Mouse (Mus musculus) lung, postnatal 0 days (tissue): ENCODE results near the gene Olfr690. TPM values are rescaled to one million over a fixed set of nuclear protein-coding genes. Genes with fewer than 3 reads are reported as not detected.
"Not testable (repeated sequence)": the region's sequence is repeated elsewhere in the genome, so short reads cannot be mapped to it uniquely, and the experiment has no call there.

Source experiments
- ATAC-seq: fragments of 200-750 bp; cut with Nextera tagmentation; 2 replicates; pipeline ENCODE4 v1.8.0; 2017; ENCODE audit warnings: moderate library complexity
- DNase-seq: peaks from one replicate; pipeline ENCODE4 v3.0.0-alpha.2; 2016; ENCODE audit warnings: low spot score
- H3K27ac ChIP-seq: fragments of 300-500 bp; sonication (generic); 2 replicates; pipeline ENCODE4 v1.5.1; 2014; ENCODE audit warnings: antibody characterized with exemption, mild to moderate bottlenecking, low read length, mixed read lengths
- H3K27me3 ChIP-seq: fragments of 300-500 bp; sonication (generic); replicated peaks from 2 replicates; pipeline ENCODE4 v1.6.1; 2014; ENCODE audit warnings: low read length, mixed read lengths; ENCODE audit not compliant: insufficient read depth
- H3K36me3 ChIP-seq: fragments of 300-500 bp; sonication (generic); 2 replicates; pipeline ENCODE4 v1.6.1; 2014; ENCODE audit warnings: low read length, mixed read lengths; ENCODE audit not compliant: insufficient read depth
- H3K4me1 ChIP-seq: fragments of 300-500 bp; sonication (generic); 2 replicates; pipeline ENCODE4 v1.6.1; 2014; ENCODE audit warnings: antibody characterized with exemption, low read depth, low read length, mixed read lengths; ENCODE audit not compliant: insufficient read depth
- H3K4me2 ChIP-seq: fragments of 300-500 bp; sonication (generic); replicated peaks from 2 replicates; pipeline ENCODE4 v1.6.1; 2014; ENCODE audit warnings: low read depth, mild to moderate bottlenecking, low read length, moderate library complexity, mixed read lengths
- H3K4me3 ChIP-seq: fragments of 300-500 bp; sonication (generic); 2 replicates; pipeline ENCODE4 v1.5.1; 2014; ENCODE audit warnings: low read depth, low read length
- H3K9ac ChIP-seq: fragments of 300-500 bp; sonication (generic); replicated peaks from 2 replicates; pipeline ENCODE4 v1.6.1; 2014; ENCODE audit warnings: low read depth, mild to moderate bottlenecking
- H3K9me3 ChIP-seq: fragments of 300-500 bp; sonication (generic); 2 replicates; pipeline ENCODE4 v1.6.1; 2016; ENCODE audit warnings: low read length, mixed read lengths
- CTCF ChIP-seq: IDR thresholded peaks from 2 replicates; pipeline ENCODE4 v1.5.1; 2016; ENCODE audit warnings: antibody characterized with exemption, mild to moderate bottlenecking
- EP300 ChIP-seq: IDR thresholded peaks from 2 replicates; pipeline ENCODE4 v1.6.1; 2016; ENCODE audit warnings: antibody characterized with exemption, mild to moderate bottlenecking, control low read depth
- WGBS: fragments of 180-500 bp; shearing (Covaris S2); extraction: QIAGEN DNeasy Blood & Tissue Kit; methylation state at CpG from one replicate; pipeline ENCODE4 v1.1.7; 2014; 5-methylcytosine and 5-hydroxymethylcytosine counted together
- polyA plus RNA-seq: library from polyadenylated mRNA; unstranded; fragments of >200 nt; fragmentation: Nextera tagmentation; extraction: Ambion mirVana; gene quantifications from 2 replicates; pipeline ENCODE4 v1.2.1, GENCODE M21; 2015

The Olfr690 gene
- polyA plus RNA-seq, 1 experiment from 2014 or later, result not detected

GRCm38 (mm10) chr7:105367930-105368329, 34.0 kb upstream of the Olfr690 start, which contains the start of gene Olfr692:
TSS of gene Olfr692 (plus strand) at chr7:105368230.
- no peak for DNase-seq
- Histone ChIP-seq H3K9me3 (no peaks in the 10 kb centered on the region), H3K27me3 (no peaks in the 10 kb centered on the region), H3K9ac (no peak within 1 kb of the TSS), H3K36me3 (no peaks in the 10 kb centered on the region), H3K27ac (no peak within 1 kb of the TSS), H3K4me3 (no peak within 1 kb of the TSS), H3K4me1 (no peaks in the 10 kb centered on the region), H3K4me2 (no peak within 1 kb of the TSS)
- ATAC-seq, result no peak
- 94% methylated on average over 1 of the region's 1 CpGs for WGBS
- no peak for TF ChIP-seq CTCF

- Histone ChIP-seq H3K4me3 (no peak overlapping the region), H3K36me3 (no peaks in the 10 kb centered on the region), H3K4me2 (no peak overlapping the region), H3K9me3 (no peaks in the 10 kb centered on the region), H3K27me3 (no peaks in the 10 kb centered on the region), H3K4me1 (no peaks in the 10 kb centered on the region), H3K27ac (no peak overlapping the region), H3K9ac (no peak overlapping the region)
- ATAC-seq (no peak), DNase-seq (no peak)
- TF ChIP-seq EP300 (no peak), CTCF (no peak)
- 83% methylated on average over 5 of the region's 5 CpGs for WGBS
Observed at GRCm38 (mm10) chr7:105367268-105367667, 33.4 kb upstream of the Olfr690 start.

- no peaks in the 10 kb centered on the region for H3K27me3 ChIP-seq
- no peaks in the 10 kb centered on the region for H3K4me1 ChIP-seq
- DNase-seq, result no peak
- H3K27ac ChIP-seq, result no peak overlapping the region
- no peak for TF ChIP-seq EP300
- TF ChIP-seq CTCF, result no peak
- no peak overlapping the region for H3K4me3 ChIP-seq
- no peak overlapping the region for H3K9ac ChIP-seq
- no peaks in the 10 kb centered on the region for H3K36me3 ChIP-seq
- no peaks in the 10 kb centered on the region for H3K9me3 ChIP-seq
- WGBS, result 62% methylated on average over 2 of the region's 2 CpGs
- no peak overlapping the region for H3K4me2 ChIP-seq
- ATAC-seq, result no peak
Observed at GRCm38 (mm10) chr7:105361713-105362112, 27.8 kb upstream of the Olfr690 start.

- not testable (repeated sequence) for H3K4me1 ChIP-seq, H3K4me2 ChIP-seq, ATAC-seq, H3K9me3 ChIP-seq, DNase-seq, H3K9ac ChIP-seq, H3K4me3 ChIP-seq, H3K27me3 ChIP-seq, H3K27ac ChIP-seq, H3K36me3 ChIP-seq
- 93% methylated on average over 1 of the region's 2 CpGs for WGBS
Observed at GRCm38 (mm10) chr7:105356487-105356886, 22.6 kb upstream of the Olfr690 start.

GRCm38 (mm10) chr7:105356064-105356463, 22.2 kb upstream of the Olfr690 start:
- H3K4me1 ChIP-seq, H3K9me3 ChIP-seq, ATAC-seq, H3K36me3 ChIP-seq, H3K27me3 ChIP-seq, H3K27ac ChIP-seq, DNase-seq, H3K4me3 ChIP-seq, H3K4me2 ChIP-seq, H3K9ac ChIP-seq: not testable (repeated sequence)
- whole genome bisulfite sequencing, result no CpG with 5 or more reads among the region's 5 CpGs

GRCm38 (mm10) chr7:105342752-105343151, 8.8 kb upstream of the Olfr690 start:
- TF ChIP-seq EP300, result no peak
- TF ChIP-seq CTCF, result no peak
- ATAC-seq, result no peak
- 73% methylated on average over 2 of the region's 2 CpGs for WGBS

GRCm38 (mm10) chr7:105342170-105342569, 8.3 kb upstream of the Olfr690 start, which contains the start of gene Olfr691:
TSS of gene Olfr691 (minus strand) at chr7:105342270.
- Histone ChIP-seq H3K4me1 (no peaks in the 10 kb centered on the region), H3K27ac (no peak within 1 kb of the TSS), H3K4me3 (no peak within 1 kb of the TSS), H3K36me3 (no peaks in the 10 kb centered on the region), H3K27me3 (no peaks in the 10 kb centered on the region), H3K4me2 (no peak within 1 kb of the TSS), H3K9me3 (no peaks in the 10 kb centered on the region), H3K9ac (no peak within 1 kb of the TSS)
- WGBS, result 32% methylated on average over 1 of the region's 1 CpGs
- DNase-seq, result no peak
- TF ChIP-seq EP300 (no peak), CTCF (no peak)
- ATAC-seq, result no peak

More at GRCm38 (mm10) chr7:105342752-105343151, 8.8 kb upstream of the Olfr690 start:
- Histone ChIP-seq H3K36me3 (no peaks in the 10 kb centered on the region), H3K4me1 (no peaks in the 10 kb centered on the region), H3K4me3 (no peak overlapping the region), H3K9ac (no peak overlapping the region), H3K9me3 (no peaks in the 10 kb centered on the region), H3K4me2 (no peak overlapping the region), H3K27me3 (no peaks in the 10 kb centered on the region), H3K27ac (no peak overlapping the region)
- no peak for DNase-seq
